Mouse (Mus musculus) midbrain, postnatal 0 days (tissue): ENCODE measurements around the gene Rhobtb1. TPM values are rescaled to one million over a fixed set of nuclear protein-coding genes. Genes with fewer than 3 reads are reported as not detected.

Source experiments
- ATAC-seq: fragments of 200-750 bp; cut with Nextera tagmentation; 2 replicates; pipeline ENCODE4 v1.8.0; 2017; ENCODE audit warnings: moderate number of reproducible peaks, mild to moderate bottlenecking, moderate TSS enrichment, moderate library complexity; ENCODE audit not compliant: low FRiP score
- DNase-seq: peaks from one replicate; pipeline ENCODE4 v3.0.0-alpha.2; 2015; ENCODE audit warnings: low spot score
- H3K27ac ChIP-seq: fragments of 300-500 bp; sonication (generic); 2 replicates; pipeline ENCODE4 v1.5.1; 2014; ENCODE audit warnings: low read depth, mild to moderate bottlenecking, low read length, mixed read lengths
- H3K27me3 ChIP-seq: fragments of 300-500 bp; sonication (generic); 2 replicates; pipeline ENCODE4 v1.6.1; 2014; ENCODE audit warnings: low read length, control low read depth, mixed read lengths; ENCODE audit not compliant: insufficient read depth
- H3K36me3 ChIP-seq: fragments of 300-500 bp; sonication (generic); 2 replicates; pipeline ENCODE4 v1.6.1; 2014; ENCODE audit warnings: low read length, control low read depth, mixed read lengths; ENCODE audit not compliant: insufficient read depth
- H3K4me1 ChIP-seq: fragments of 300-500 bp; sonication (generic); 2 replicates; pipeline ENCODE4 v1.6.1; 2014; ENCODE audit warnings: mild to moderate bottlenecking, control low read depth, antibody characterized with exemption, low read length, mixed read lengths; ENCODE audit not compliant: insufficient read depth
- H3K4me2 ChIP-seq: fragments of 300-500 bp; sonication (generic); 2 replicates; pipeline ENCODE4 v1.6.1; 2014; ENCODE audit warnings: low read depth, mild to moderate bottlenecking, low read length, mixed read lengths; ENCODE audit not compliant: poor library complexity, severe bottlenecking
- H3K4me3 ChIP-seq: fragments of 300-500 bp; sonication (generic); 2 replicates; pipeline ENCODE4 v1.5.1; 2014; ENCODE audit warnings: low read depth, mild to moderate bottlenecking, low read length, moderate library complexity
- H3K9ac ChIP-seq: fragments of 300-500 bp; sonication (generic); replicated peaks from 2 replicates; pipeline ENCODE4 v1.6.1; 2014; ENCODE audit warnings: mild to moderate bottlenecking, low read length, moderate library complexity, mixed read lengths; ENCODE audit not compliant: poor library complexity, severe bottlenecking
- H3K9me3 ChIP-seq: fragments of 300-500 bp; sonication (generic); 2 replicates; pipeline ENCODE4 v1.6.1; 2016; ENCODE audit warnings: low read length, control low read depth
- CTCF ChIP-seq: IDR thresholded peaks from 2 replicates; pipeline ENCODE4 v1.5.1; 2016; ENCODE audit warnings: antibody characterized with exemption, mild to moderate bottlenecking
- WGBS: fragments of 180-500 bp; shearing (Covaris S2); extraction: QIAGEN DNeasy Blood & Tissue Kit; methylation state at CpG from one replicate; pipeline ENCODE4 v1.1.7; 2014; 5-methylcytosine and 5-hydroxymethylcytosine counted together
- polyA plus RNA-seq: library from polyadenylated mRNA; unstranded; fragments of >200 nt; fragmentation: Nextera tagmentation; extraction: Ambion mirVana; gene quantifications from 2 replicates; pipeline ENCODE4 v1.2.1, GENCODE M21; 2015
- total RNA-seq: library from RNA; depleted of rRNA; stranded (reverse); fragments of >200 nt; gene quantifications from 2 replicates; pipeline ENCODE4 v1.2.3, GENCODE M21; 2014

The Rhobtb1 gene
- total and polyA plus RNA-seq, 2 experiments from 2014 or later: 9.2 to 15.3 TPM

GRCm38 (mm10) chr10:69208705-69209104, 57.5 kb downstream of the Rhobtb1 start:
- H3K9me3 ChIP-seq: no peaks in the 10 kb centered on the region
- H3K9ac ChIP-seq: no peak overlapping the region
- ATAC-seq: no peak
- 0 out of 2 replicates have a peak, but pooled peaks cover 6% of the 10 kb centered on the region for H3K4me1 ChIP-seq
- peak; percentile 45 for TF ChIP-seq CTCF
- H3K4me3 ChIP-seq: no peak overlapping the region
- H3K27me3 ChIP-seq: no peaks in the 10 kb centered on the region
- no peak overlapping the region for H3K4me2 ChIP-seq
- 86% methylated on average over 3 of the region's 3 CpGs for WGBS
- no peak for DNase-seq
- H3K27ac ChIP-seq: no peak overlapping the region
- H3K36me3 ChIP-seq: no peaks in the 10 kb centered on the region

- WGBS: 90% methylated on average over 10 of the region's 10 CpGs
- no peak for TF ChIP-seq CTCF
- no peak overlapping the region for H3K27ac ChIP-seq
- DNase-seq (no peak), ATAC-seq (no peak)
- no peaks in the 10 kb centered on the region for H3K36me3 ChIP-seq
- H3K4me2 ChIP-seq: no peak overlapping the region
- H3K4me3 ChIP-seq: no peak overlapping the region
- H3K4me1 ChIP-seq: 0 out of 2 replicates have a peak, but pooled peaks cover 8% of the 10 kb centered on the region
- no peak overlapping the region for H3K9ac ChIP-seq
- no peaks in the 10 kb centered on the region for H3K27me3 ChIP-seq
- no peaks in the 10 kb centered on the region for H3K9me3 ChIP-seq
These were observed 58.8 kb downstream of the Rhobtb1 start for GRCm38 (mm10) chr10:69210006-69210405.

GRCm38 (mm10) chr10:69210659-69211058, 59.4 kb downstream of the Rhobtb1 start:
- Histone ChIP-seq H3K4me2 (no peak overlapping the region), H3K9ac (no peak overlapping the region), H3K4me3 (no peak overlapping the region), H3K27me3 (no peaks in the 10 kb centered on the region), H3K27ac (no peak overlapping the region), H3K36me3 (no peaks in the 10 kb centered on the region), H3K4me1 (0 out of 2 replicates have a peak, but pooled peaks cover 8% of the 10 kb centered on the region), H3K9me3 (no peaks in the 10 kb centered on the region)
- 83% methylated on average over 5 of the region's 5 CpGs for WGBS
- ATAC-seq: no peak
- TF ChIP-seq CTCF: no peak
- DNase-seq: no peak

- ATAC-seq: no peak
These were observed 60.3 kb downstream of the Rhobtb1 start for GRCm38 (mm10) chr10:69211560-69211959.

GRCm38 (mm10) chr10:69211976-69212375, 60.7 kb downstream of the Rhobtb1 start:
- Histone ChIP-seq H3K4me3 (peak overlapping the region; percentile 83), H3K9ac (peak overlapping the region; percentile 91), H3K9me3 (no peaks in the 10 kb centered on the region), H3K27me3 (no peaks in the 10 kb centered on the region), H3K36me3 (no peaks in the 10 kb centered on the region), H3K4me1 (0 out of 2 replicates have a peak, but pooled peaks cover 8% of the 10 kb centered on the region), H3K4me2 (peak overlapping the region; percentile 94), H3K27ac (peak overlapping the region; percentile 97)
- TF ChIP-seq CTCF: no peak
- DNase-seq: peak; percentile 24
- WGBS: 3% methylated on average over 14 of the region's 14 CpGs
- ATAC-seq: no peak

More at GRCm38 (mm10) chr10:69211560-69211959, 60.3 kb downstream of the Rhobtb1 start:
- no peaks in the 10 kb centered on the region for H3K36me3 ChIP-seq
- H3K4me1 ChIP-seq: 0 out of 2 replicates have a peak, but pooled peaks cover 8% of the 10 kb centered on the region
- no peaks in the 10 kb centered on the region for H3K27me3 ChIP-seq
- no peak overlapping the region; the same call in 1 of the 2 replicates for H3K9ac ChIP-seq
- DNase-seq: no peak
- H3K9me3 ChIP-seq: no peaks in the 10 kb centered on the region
- peak overlapping the region; percentile 83 for H3K4me3 ChIP-seq
- peak overlapping the region; percentile 97 for H3K27ac ChIP-seq
- WGBS: 58% methylated on average over 8 of the region's 8 CpGs
- TF ChIP-seq CTCF: no peak
- peak overlapping the region; percentile 94 for H3K4me2 ChIP-seq

- under 1% methylated on average over 80 of the region's 84 CpGs for WGBS
- peak within 1 kb of the TSS; percentile 83 for H3K4me3 ChIP-seq
- H3K36me3 ChIP-seq: no peaks in the 10 kb centered on the region
- no peaks in the 10 kb centered on the region for H3K9me3 ChIP-seq
- peak within 1 kb of the TSS; percentile 91 for H3K9ac ChIP-seq
- H3K27ac ChIP-seq: peak within 1 kb of the TSS; percentile 97
- ATAC-seq (peak; percentile 89), DNase-seq (peak; percentile 86)
- H3K4me1 ChIP-seq: 0 out of 2 replicates have a peak, but pooled peaks cover 8% of the 10 kb centered on the region
- no peak; the same call in 1 of the 2 replicates for TF ChIP-seq CTCF
- no peaks in the 10 kb centered on the region for H3K27me3 ChIP-seq
- peak within 1 kb of the TSS; percentile 94 for H3K4me2 ChIP-seq
These were observed 61.6 kb downstream of the Rhobtb1 start, which contains the start of gene A930033H14Rik for GRCm38 (mm10) chr10:69212542-69213440. TSS of gene A930033H14Rik (minus strand) at chr10:69213098.
